Mouse (Mus musculus): Measurements from ENCODE around the gene Inpp5a.
"Not testable (repeated sequence)": the region's sequence is repeated elsewhere in the genome, so short reads cannot be mapped to it uniquely, and the experiment has no call there.

Gene Inpp5a

GRCm38 (mm10) chr7:139399977-139400685 is 11.2 kb downstream of the Inpp5a start:
- DNase-seq (ENCODE audit: low spot score), result no peak

GRCm38 (mm10) chr7:139400926-139401325 is 12.0 kb downstream of the Inpp5a start:
- DNase-seq (ENCODE audit: low spot score), result no peak

GRCm38 (mm10) chr7:139401791-139402190 is 12.9 kb downstream of the Inpp5a start:
- DNase-seq (ENCODE audit: low spot score), result no peak

GRCm38 (mm10) chr7:139402721-139403120 is 13.8 kb downstream of the Inpp5a start:
- DNase-seq (ENCODE audit: low spot score), result no peak

GRCm38 (mm10) chr7:139406581-139406980 is 17.7 kb downstream of the Inpp5a start:
- DNase-seq (ENCODE audit: low spot score), result peak; percentile 21

- DNase-seq (ENCODE audit: low spot score), result no peak
Measured at GRCm38 (mm10) chr7:139407966-139408365, 19.1 kb downstream of the Inpp5a start.

- DNase-seq (ENCODE audit: low spot score), result peak; percentile 29
Measured at GRCm38 (mm10) chr7:139409903-139410302, 21.0 kb downstream of the Inpp5a start.

GRCm38 (mm10) chr7:139412223-139412950 is 23.5 kb downstream of the Inpp5a start:
- DNase-seq (ENCODE audit: low spot score), result no peak

GRCm38 (mm10) chr7:139413400-139413799 is 24.5 kb downstream of the Inpp5a start:
- no peak for DNase-seq (ENCODE audit: low spot score)

- no peak for DNase-seq (ENCODE audit: low spot score)
Measured at GRCm38 (mm10) chr7:139415616-139416225, 26.8 kb downstream of the Inpp5a start.

- DNase-seq (ENCODE audit: low spot score), result no peak
Measured at GRCm38 (mm10) chr7:139418371-139418770, 29.5 kb downstream of the Inpp5a start.

- DNase-seq (ENCODE audit: low spot score), result no peak
Measured at GRCm38 (mm10) chr7:139422827-139423226, 33.9 kb downstream of the Inpp5a start.

- DNase-seq (ENCODE audit: low spot score), result no peak
Measured at GRCm38 (mm10) chr7:139434095-139434830, 45.4 kb downstream of the Inpp5a start.

- not testable (repeated sequence) for DNase-seq (ENCODE audit: low spot score)
Measured at GRCm38 (mm10) chr7:139434931-139435330, 46.0 kb downstream of the Inpp5a start.

- no peak for DNase-seq (ENCODE audit: low spot score)
Measured at GRCm38 (mm10) chr7:139435749-139436148, 46.8 kb downstream of the Inpp5a start.

GRCm38 (mm10) chr7:139436951-139437350 is 48.0 kb downstream of the Inpp5a start:
- DNase-seq (ENCODE audit: low spot score), result no peak

- DNase-seq (ENCODE audit: low spot score), result no peak
Measured at GRCm38 (mm10) chr7:139437471-139437870, 48.6 kb downstream of the Inpp5a start.

GRCm38 (mm10) chr7:139437926-139438600 is 49.2 kb downstream of the Inpp5a start:
- no peak for DNase-seq (ENCODE audit: low spot score)

- no peak for DNase-seq (ENCODE audit: low spot score)
Measured at GRCm38 (mm10) chr7:139438601-139438945, 49.7 kb downstream of the Inpp5a start.

- no peak for DNase-seq (ENCODE audit: low spot score)
Measured at GRCm38 (mm10) chr7:139439031-139439430, 50.1 kb downstream of the Inpp5a start.

GRCm38 (mm10) chr7:139439922-139440895 is 51.3 kb downstream of the Inpp5a start:
- DNase-seq (ENCODE audit: low spot score), result no peak
